7 mouse cellular contexts compared by ENCODE assay signal in genomic region chr12:59130651-59131577, GRCm38 (mm10). TPM values are rescaled to one million over a fixed set of nuclear protein-coding genes. Genes with fewer than 3 reads are reported as not detected.
DNase-seq lines count a peak whose midpoint lies in the region; ATAC-seq lines count a peak whose summit lies in the region.

No protein-coding gene starts in this region.

- H3K27me3 ChIP-seq in embryonic facial prominence, embryonic 10.5 days (replicated peaks; ENCODE audit: low read depth, poor library complexity, severe bottlenecking) = no peaks in the 10 kb centered on the region
- H3K27me3 ChIP-seq in limb, embryonic 11.5 days (ENCODE audit: control insufficient read depth, insufficient read depth, low read length) = no peaks in the 10 kb centered on the region
- no peaks in the 10 kb centered on the region for H3K27me3 ChIP-seq in midbrain, embryonic 14.5 days (ENCODE audit: control insufficient read depth, insufficient read depth, low read length)

- no peaks in the 10 kb centered on the region for H3K9me3 ChIP-seq in embryonic facial prominence, embryonic 10.5 days
- no peaks in the 10 kb centered on the region for H3K9me3 ChIP-seq in limb, embryonic 11.5 days (ENCODE audit: control insufficient read depth, low read length)
- H3K9me3 ChIP-seq in midbrain, embryonic 14.5 days (ENCODE audit: control insufficient read depth, low read length) = no peaks in the 10 kb centered on the region

- H3K9ac ChIP-seq in limb, embryonic 11.5 days (ENCODE audit: low read length) = peak overlapping the region; percentile 95
- peak overlapping the region; percentile 86 for H3K9ac ChIP-seq in midbrain, embryonic 14.5 days (replicated peaks; ENCODE audit: low read length)

- peak; percentile 95 for ATAC-seq in limb, embryonic 11.5 days (ENCODE audit: insufficient number of reproducible peaks, low FRiP score, low TSS enrichment, low read depth)
- ATAC-seq in midbrain, embryonic 14.5 days (ENCODE audit: low FRiP score, low TSS enrichment) = peak; percentile 97

- H3K4me3 ChIP-seq in embryonic facial prominence, embryonic 10.5 days = peak overlapping the region; percentile 83
- H3K4me3 ChIP-seq in limb, embryonic 11.5 days (ENCODE audit: low read depth, low read length) = peak overlapping the region; percentile 70
- H3K4me3 ChIP-seq in midbrain, embryonic 14.5 days (replicated peaks; ENCODE audit: low read depth, low read length) = peak overlapping the region; percentile 86

- H3K4me2 ChIP-seq in limb, embryonic 11.5 days (ENCODE audit: low read depth, severe bottlenecking) = peak overlapping the region; percentile 70
- peak overlapping the region; percentile 55 for H3K4me2 ChIP-seq in midbrain, embryonic 14.5 days (ENCODE audit: low read length)

- H3K36me3 ChIP-seq in embryonic facial prominence, embryonic 10.5 days (replicated peaks) = peaks cover 19% of the 10 kb centered on the region; the same call in 1 of the 2 replicates
- H3K36me3 ChIP-seq in limb, embryonic 11.5 days (ENCODE audit: control insufficient read depth, insufficient read depth, low read length) = no peaks in the 10 kb centered on the region
- H3K36me3 ChIP-seq in midbrain, embryonic 14.5 days (ENCODE audit: control insufficient read depth, insufficient read depth, low read length) = no peaks in the 10 kb centered on the region

- WGBS in embryonic facial prominence, embryonic 10.5 days = under 1% methylated on average over 100 of the region's 100 CpGs
- WGBS in limb, embryonic 11.5 days = under 1% methylated on average over 85 of the region's 100 CpGs
- under 1% methylated on average over 95 of the region's 100 CpGs for WGBS in midbrain, embryonic 14.5 days

- H3K4me1 ChIP-seq in embryonic facial prominence, embryonic 10.5 days = peaks cover 28% of the 10 kb centered on the region
- peaks cover 2% of the 10 kb centered on the region; the same call in 1 of the 2 replicates for H3K4me1 ChIP-seq in limb, embryonic 11.5 days (ENCODE audit: control insufficient read depth, insufficient read depth, low read length)
- peaks cover 19% of the 10 kb centered on the region for H3K4me1 ChIP-seq in midbrain, embryonic 14.5 days (ENCODE audit: control insufficient read depth, insufficient read depth, low read length)

- DNase-seq in adrenal gland, postnatal 10 days = peak; percentile 97
- peak; percentile 96 for DNase-seq in embryonic facial prominence, embryonic 10.5 days (ENCODE audit: low spot score)
- DNase-seq in heart, adult 11 months = peak; percentile 99
- peak; percentile 96 for DNase-seq in kidney, adult 18-20 months
- DNase-seq in limb, embryonic 11.5 days (ENCODE audit: low spot score) = peak; percentile 95
- peak; percentile 96 for DNase-seq in midbrain, embryonic 14.5 days
- peak; percentile 91 to 96 for DNase-seq in spleen, adult 18-20 months

- peak overlapping the region; percentile 97 for H3K27ac ChIP-seq in embryonic facial prominence, embryonic 10.5 days (replicated peaks)
- H3K27ac ChIP-seq in limb, embryonic 11.5 days (replicated peaks; ENCODE audit: low read depth, low read length) = peak overlapping the region; percentile 90
- peak overlapping the region; percentile 90 for H3K27ac ChIP-seq in midbrain, embryonic 14.5 days (replicated peaks; ENCODE audit: low read depth, low read length)

RNA-seq across cellular contexts. Expression of gene Mia2, which starts 35.3 kb away (rescaled TPM):
- 10 to 100 TPM; 86.8 to 88.6 TPM for total RNA-seq in adrenal gland, postnatal 10 days (2021)
- polyA plus RNA-seq in embryonic facial prominence, embryonic 10.5 days (2016; fragmentation: Nextera tagmentation; extraction: Ambion mirVana) = 45.2 and 47.0 TPM in 2 replicates
- polyA plus RNA-seq in limb, embryonic 11.5 days (2014; fragmentation: Nextera tagmentation; extraction: Ambion mirVana) = 65.9 and 73.3 TPM in 2 replicates
- polyA plus RNA-seq in midbrain, embryonic 14.5 days (2014; fragmentation: Nextera tagmentation; extraction: Ambion mirVana) = 27.9 and 37.5 TPM in 2 replicates

Comparison
In these comparisons a context has a peak if more than half of its experiments do, and no peak if none do; other contexts are left out.
1. Peak in every context shown above with its lines: DNase-seq, ATAC-seq, H3K4me3 ChIP-seq and H3K27ac ChIP-seq.